Mouse (Mus musculus) c-Kit-negative CD71-positive TER-119-positive erythroid progenitor cells, embryonic 14.5 days (primary cell): ENCODE results near the gene Col4a2.

Experiments
- DNase-seq: peaks from one replicate; pipeline ENCODE4 v3.0.0-alpha.2; 2013; ENCODE audit warnings: low read depth, low spot score

The Col4a2 gene

DNA sequence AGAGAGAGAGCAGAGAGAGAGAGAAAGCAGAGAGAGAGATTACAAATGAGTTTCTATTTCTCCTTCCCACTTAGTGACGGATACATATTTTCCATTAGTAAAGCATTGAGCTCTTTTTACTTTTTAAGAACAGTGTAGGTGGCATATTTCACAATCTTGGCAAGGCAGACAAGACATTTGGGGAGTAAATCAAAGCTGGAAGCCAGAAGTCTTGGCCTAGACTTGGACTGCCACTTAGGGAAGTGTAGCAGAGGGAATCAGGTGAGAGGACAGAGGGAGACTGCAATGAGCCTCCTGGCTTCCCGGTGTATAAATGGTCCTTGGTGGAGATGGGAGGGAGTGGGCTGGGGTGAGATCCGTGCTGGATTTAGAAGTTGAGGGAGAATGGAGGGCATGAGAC is 70.3 kb downstream of the Col4a2 start:
- no peak for DNase-seq

DNA sequence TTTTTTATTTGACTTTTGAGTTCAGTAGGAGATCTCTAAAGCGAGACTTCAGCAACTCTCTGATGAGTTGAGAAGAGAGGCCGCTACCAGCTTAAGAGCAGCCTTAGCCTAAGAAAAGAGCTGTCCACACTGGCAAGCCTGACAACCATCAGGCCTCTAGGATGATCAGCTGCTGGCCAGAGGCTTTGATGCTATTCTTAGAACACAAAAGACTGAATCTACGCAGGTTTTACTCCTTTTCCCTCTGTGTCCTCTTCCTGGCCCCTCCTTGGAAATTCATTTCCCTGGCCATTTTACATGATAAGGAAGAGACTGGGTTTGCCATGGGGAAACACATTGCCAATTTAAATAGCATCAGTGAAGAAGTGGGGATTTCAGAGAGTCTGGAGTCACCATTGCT is 70.8 kb downstream of the Col4a2 start:
- DNase-seq: no peak

DNA sequence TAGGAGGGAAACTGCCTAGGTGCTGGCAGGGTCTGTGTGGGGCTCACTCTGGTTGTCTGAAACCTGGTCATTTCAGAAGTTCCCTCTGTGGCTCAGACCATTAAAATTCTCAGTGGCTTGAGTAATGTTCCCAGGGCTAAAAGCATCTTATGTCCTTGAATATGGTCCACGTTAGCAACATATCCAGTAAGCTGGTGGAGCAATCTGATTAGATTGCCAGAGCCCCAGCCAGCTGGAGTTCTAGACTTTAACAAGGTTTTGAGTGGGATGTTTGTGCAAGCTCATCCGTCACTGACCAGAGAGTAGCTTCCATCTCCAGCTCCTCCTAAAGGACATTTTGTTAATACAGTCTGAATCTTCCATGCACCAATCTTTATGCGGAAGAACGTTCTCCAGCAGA is 72.2 kb downstream of the Col4a2 start:
- DNase-seq: no peak

DNA sequence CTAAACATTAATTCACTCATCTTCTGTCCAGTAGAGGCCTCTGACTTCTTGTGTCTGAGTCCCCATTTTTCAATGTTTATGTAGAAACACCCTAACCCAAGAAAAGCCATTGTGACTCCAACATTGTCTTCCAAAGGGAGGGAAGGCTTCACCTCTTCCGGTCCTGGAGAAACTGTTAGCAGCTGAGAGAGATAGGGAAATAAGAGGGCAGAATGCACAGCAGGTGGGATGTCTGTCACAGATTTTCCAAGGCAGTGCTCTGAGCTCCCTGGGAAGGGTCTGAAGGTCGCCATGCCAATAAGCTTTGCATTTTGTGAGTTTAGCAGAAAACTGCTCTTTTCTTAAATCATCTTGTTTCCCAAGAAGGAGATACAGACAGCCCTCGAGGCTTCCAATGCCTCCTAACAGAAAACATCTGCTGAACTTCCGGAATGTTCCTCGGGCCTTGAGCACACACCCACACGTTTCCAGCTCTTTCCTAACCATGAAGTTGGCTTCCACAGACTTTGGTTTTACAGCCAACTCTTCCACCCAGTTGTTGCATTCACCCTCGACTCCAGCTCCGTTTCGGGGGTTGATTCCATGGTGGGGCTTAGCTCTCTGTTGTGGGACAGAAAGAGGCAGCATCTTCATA is 72.8 kb downstream of the Col4a2 start:
- no peak for DNase-seq

DNA sequence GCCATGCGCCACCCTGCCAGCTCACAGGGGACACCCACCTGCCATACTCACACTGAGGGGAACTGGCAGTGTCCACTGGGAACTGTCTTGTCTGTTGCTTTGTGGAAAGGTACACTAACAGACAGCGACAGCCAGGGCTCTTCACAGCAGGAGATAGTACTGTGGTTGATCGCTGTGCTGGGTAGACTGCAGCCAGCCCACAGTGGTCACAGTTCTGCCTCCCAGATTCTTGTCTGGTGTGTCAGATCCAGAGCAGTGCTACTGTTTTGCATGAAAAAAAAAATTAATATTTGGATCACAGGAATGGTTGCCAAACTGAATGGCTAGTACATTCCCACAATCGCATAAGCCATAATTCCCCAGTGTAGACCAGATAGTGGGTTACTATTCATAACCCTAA is 74.7 kb downstream of the Col4a2 start:
- DNase-seq: no peak

DNA sequence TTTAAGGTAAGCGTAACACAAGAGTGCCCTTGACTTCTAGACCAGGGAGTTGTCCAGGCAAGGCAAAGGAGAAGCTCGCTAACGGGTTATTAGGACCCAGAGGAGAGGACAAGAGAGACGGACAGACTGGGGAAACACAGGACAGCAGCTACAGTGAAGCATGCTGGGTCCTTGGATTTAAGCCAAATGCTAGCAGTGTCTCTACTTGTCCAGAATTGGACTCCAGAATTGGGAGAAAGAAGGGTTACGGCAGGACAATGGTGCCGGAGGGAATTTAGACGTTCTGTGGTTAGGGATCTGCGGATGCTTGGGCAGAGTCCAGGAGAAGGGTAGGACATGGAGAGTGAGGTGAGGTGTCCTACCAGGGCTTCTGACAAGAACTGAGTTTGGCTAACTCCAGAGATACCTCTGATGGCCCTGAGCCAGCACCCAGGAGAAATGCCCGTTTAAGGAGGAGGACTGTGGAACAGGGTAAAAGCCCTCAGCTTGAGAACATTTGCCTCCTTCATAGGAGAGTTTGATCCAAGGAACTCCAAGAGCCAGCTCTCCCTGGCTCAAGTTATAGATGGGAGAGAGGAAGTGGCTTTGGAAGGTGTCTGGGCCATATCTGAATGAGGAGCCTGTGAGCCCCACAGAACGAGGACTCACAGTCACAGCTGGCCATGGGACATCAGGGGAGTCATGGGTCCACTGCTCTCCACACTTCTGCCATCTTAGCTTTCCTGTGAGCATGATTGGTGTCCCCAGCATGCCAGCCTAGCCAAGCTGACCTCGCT is 76.9 kb downstream of the Col4a2 start:
- DNase-seq: no peak

DNA sequence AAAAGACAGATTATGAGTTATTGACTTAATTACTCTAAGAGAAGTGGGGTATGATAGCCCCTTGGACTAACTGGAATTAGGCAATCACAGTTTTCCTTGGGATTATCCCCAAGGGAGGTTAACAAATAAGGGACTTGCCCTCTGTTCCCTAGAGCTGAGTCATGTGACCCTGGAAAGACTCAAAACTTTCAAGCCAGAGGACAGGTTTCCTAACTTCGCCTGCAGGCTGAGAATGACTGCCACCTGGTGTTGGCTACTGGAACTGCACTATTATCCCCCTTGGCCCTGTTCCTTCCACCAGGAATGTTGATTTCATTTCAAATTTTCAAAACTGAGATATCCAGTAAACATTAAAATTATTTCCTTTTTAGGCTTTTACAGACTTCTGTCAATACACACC is 80.1 kb downstream of the Col4a2 start:
- DNase-seq: peak; percentile 11

DNA sequence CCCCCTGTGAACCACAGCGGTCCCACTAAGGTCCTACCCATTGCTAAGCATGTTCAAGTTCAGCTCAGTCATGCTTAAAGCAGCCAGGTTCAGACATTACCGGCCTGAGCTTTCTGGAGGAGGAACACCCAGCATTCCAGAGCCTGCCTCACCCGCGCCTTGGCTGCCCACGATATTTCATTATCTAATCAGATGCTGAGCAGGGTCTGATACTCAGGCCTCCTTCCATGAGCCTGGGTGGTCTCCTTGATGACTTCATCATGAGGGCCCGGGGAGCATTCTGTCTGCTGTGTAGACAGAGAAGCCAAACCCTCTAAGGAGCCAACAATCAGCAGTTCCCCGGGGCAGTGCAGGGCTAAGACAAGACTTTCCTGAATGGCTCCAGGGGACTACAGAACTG is 80.6 kb downstream of the Col4a2 start:
- DNase-seq: no peak

DNA sequence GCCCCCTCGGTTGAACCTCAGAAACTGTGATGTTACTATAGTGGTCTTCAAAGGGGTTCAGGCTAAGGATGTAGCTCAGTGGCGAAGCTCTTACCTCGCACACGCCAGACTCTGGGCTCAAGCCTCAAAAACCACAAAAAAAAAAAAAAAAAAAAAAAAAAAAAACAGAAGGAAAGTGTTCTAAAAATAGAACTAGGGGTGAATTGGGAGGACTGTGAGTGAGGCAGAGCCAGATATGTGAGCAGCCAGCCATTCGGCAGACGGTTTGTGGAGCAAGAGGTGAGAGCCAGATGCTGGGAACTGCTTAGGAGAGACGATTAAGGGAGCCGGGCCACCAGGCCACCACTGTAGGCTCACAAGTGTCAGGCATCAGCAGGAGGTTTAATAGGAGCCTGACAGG is 81.0 kb downstream of the Col4a2 start:
- DNase-seq: no peak

DNA sequence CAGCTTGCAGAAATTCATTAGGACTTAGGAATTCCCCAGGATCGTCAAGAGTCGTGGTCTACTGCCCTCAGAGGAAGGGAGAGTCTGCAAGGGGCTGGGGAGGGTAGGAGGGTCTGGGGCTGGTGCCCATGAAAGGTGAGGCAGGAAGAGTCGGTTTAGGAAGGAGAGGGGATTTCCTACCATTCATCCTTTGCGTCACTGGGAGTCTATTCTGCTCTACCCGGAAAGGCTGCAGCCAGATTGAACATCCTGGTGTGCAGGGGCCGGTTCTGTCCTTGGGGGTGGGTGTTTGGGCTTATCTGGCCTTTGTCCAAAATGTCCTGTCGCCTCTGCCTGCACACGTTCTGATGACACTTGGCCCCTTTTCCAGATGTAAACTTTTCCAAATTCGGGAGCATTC is 82.2 kb downstream of the Col4a2 start:
- no peak for DNase-seq

DNA sequence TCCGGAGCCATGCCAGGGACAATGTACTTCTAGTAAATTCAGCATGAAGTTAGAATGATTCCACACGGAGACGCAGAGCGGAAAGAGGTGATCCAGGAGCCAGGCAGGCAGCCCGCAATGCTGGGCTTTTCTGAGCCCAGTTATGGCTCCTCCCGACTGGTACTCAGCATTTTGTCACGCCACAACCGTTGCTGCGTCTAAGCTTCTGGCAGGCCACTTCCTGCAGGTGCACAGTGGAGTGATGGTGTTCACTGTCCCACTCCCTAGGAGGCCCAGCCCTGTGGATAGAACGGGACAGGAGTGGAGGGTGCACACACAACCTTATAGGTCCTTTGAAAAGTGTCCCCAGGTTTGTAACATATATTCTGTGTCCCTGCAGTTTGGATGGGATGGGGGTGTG is 83.0 kb downstream of the Col4a2 start:
- no peak for DNase-seq

DNA sequence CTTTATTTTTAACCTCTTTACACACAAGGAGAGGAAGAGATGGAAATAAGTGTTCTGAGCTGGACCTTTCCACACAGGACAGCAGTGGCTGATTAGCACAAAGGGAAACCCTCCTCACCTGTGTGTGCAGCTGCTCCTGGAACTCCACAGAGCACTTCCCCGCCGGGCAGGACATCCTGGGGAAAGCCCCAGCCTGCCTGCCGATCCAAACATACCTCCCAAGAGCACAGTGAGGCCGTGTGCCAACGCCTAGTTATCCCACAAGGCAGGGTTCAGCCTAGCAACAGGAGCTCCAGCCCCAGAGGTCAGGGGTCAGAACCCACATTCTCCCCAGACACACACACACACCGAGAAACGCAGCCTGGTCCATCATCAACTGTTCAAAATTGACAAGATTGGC is 83.5 kb downstream of the Col4a2 start:
- no peak for DNase-seq

DNA sequence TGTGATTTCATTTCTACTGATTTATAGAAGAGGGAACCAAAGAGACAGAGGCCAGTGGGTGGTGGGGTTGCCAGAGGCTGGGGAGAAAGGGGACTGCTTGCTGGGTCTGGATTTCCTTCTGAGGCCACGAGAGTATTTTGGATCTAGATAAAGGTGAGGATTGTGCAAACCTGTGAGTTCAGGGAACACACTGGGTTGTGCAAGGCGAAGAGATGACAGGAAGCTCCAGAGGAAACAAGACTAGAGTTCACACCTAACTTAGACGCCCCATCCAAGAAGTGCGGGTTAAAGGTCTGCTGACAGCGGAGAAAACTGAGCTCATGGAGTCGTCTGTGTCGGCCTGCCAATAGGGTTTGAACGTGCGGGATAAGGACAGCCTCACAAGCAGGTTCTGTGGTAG is 84.5 kb downstream of the Col4a2 start:
- no peak for DNase-seq

DNA sequence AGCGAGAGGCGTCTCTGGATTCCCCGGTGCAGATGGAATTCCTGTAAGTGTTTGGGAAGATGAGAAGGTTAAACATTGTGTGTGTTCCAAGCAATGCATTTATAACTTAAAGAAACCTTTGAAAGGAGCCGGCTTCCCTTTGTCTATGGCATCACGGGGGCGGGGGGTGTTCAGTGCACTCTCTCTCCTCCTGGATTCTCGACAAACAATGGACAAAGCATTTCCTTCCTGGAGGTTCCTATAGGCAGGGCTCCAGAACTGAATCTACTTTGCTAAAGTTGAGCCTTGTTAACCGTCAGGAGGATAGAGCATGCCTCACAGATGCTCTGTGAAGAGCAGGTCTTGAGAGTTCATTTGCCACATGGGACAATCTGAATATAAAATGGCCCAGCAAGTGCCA is 87.1 kb downstream of the Col4a2 start:
- no peak for DNase-seq

DNA sequence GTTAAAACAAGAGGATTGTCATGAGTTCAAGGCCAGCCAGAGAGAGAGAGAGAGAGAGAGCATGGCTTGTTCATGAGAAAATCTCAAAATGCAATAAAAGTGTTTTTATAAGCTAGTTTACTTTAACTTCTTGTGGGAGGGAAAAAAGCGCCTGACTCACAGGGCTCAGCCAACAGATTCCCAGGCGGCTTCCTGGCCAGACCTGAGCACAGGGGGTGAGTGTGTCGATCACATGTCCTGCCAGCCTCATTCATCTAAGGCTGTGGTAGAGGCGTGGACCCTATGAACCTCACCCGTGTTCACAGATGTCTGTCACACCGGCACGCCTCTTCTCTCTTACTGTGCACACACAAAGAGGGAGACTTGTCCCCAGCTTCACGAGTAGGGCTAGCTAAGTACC is 87.6 kb downstream of the Col4a2 start:
- DNase-seq: no peak

DNA sequence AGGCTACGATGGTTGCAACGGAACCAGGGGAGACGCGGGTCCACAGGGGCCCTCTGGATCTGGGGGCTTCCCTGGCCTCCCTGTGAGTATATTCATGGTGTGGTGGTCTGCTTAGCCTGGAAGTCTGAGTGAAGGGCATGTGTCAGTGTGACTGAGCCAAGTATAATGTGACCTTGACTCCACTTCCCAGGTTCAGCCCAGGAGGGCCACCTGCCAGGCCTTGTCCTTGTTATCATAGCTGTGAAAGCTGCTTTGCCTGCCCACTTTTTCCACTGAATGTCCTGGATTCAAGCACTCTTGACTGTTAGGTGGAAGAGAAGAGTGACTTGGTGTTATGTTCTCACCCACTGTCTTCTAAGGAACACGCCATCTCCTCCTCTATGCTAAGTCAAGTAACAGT is 88.6 kb downstream of the Col4a2 start:
- DNase-seq: no peak

DNA sequence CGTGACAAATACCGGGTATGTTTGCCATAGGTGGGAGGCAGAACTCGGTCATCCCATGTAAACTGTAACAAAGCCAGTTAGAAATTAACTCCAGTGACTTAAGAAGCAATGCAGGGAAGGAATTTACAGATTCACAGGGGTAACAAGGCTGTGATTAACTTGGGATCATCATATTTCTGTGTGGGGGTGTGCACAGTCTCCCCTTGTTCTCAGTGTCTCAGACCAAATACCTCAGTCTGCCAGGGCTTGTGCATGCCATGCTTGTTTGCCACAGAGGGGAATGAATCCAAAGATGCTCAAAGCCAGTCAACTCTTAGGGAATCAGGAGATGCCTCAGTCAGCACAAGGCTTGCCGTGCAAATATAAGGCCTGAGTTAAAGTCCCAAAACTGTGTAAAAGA is 89.6 kb downstream of the Col4a2 start:
- DNase-seq: no peak

DNA sequence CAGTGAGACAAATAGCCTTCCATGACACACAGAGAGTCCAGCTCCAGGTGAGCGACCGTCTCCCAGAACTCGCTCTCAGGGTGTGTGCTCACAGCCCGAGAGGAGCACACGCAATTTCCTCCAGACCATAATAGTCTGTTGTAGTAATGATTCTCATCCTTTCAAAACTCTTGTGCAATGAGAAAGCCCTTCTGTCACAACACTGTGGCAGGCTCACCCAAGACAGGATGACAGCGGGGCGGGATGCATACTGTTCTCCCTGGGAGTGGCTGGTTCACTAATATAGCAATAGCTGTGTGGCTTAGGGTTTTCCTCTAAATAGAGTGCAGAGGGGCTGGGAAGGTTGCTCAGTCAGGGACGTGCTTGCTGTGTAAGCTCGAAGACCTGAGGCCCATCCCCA is 91.2 kb downstream of the Col4a2 start:
- no peak for DNase-seq

DNA sequence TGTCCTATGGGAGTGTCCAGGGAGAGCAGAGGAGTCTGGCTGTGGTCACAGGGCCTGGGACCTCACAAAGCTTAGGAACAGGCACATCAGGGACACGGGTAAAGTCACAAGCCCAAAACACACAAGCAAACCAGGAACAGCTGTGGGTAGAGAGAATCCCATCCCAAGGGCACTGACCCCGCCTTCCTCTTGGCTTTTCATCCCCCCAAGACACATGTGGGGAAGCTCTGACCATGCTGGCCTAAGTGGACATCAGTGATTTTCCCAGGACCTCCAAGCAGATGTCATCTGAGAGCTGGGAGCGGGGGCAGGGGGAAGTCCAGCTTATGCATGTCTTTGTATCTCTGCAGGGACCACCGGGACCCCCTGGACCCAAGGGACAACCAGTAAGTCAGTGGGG is 92.0 kb downstream of the Col4a2 start:
- no peak for DNase-seq

DNA sequence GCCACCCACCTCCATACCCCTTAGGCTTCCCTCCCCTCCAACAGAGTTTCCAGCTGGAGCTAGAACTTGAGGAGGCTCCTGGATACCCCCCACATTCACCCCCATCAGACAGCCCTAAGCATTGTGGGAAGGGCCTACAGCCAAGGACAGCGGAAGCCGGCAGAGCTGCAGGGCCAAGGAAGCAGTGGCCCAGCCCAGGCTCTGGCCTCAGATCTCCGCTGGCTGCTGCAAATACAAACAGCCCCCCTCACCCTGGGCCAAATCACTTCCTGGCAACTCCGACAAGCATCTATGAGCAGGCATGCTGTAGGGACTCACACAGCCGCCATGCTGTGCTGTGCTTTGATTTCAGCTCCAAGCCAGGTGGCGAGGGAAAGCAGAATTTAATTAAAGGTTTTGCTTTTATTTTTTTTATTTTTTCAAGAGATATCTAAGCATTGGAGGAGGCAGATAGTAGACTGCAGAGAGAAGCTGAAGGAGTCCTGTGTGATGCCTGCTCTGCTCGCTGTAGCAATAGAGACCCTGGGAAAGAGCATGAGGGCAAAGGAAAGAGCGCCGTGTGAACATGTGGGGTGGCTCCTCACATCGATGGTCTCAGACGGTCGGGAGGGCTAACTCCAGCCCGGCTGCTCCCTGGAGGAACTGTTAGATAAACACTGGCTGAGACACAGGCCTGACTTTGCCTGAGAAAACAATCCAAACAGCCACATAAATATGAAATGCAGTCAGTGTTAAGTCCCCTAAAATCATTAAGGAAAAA is 93.3 kb downstream of the Col4a2 start:
- no peak for DNase-seq

DNA sequence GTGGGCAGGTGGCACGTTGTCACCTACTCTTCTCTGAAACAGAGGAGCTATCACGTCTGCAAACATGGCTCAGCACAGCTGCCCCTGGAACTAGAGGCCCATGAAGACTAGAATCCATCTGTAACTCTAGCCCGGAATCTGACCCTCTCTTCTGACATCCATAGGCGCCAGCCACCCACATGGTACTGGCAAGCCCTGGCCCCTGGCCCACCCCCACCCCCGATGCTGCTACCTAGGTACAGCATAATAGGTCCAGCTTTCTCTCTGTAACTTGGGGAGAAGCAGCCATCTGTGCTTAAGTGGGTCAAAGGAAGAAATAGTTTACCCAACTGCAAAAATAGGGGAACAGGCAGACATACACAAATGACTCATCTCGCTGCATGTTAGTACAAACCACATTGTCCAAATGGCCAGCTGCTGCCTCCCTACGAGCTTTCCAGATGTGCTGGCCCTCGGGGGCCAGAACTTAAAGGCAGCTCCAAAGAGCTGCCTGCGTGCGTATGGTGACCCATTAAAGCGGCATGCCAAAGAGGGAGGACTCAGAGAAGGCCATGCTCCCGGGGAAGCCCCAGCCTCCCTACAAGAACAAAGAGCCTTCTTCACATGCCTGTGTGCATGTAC is 99.0 kb downstream of the Col4a2 start:
- no peak for DNase-seq

DNA sequence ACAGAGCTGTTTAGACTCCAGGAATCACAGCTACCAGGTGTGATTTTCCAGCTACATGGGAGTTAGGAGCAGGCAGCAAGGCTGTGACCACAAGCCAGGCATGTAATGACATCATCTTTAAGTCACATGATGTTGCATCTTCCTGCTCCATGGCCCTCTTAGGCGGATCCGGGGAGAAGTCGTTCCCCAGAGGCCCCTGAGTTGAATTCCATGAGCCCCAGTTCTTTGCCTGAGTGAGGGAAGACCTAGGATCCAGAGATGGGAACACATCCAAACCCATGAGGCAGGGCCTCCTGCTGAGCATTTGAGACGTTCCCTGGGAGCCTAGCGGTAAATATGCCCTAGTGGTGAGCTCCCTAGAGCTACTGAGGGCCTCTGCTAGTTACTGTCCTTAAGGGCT is 99.8 kb downstream of the Col4a2 start:
- DNase-seq: no peak

DNA sequence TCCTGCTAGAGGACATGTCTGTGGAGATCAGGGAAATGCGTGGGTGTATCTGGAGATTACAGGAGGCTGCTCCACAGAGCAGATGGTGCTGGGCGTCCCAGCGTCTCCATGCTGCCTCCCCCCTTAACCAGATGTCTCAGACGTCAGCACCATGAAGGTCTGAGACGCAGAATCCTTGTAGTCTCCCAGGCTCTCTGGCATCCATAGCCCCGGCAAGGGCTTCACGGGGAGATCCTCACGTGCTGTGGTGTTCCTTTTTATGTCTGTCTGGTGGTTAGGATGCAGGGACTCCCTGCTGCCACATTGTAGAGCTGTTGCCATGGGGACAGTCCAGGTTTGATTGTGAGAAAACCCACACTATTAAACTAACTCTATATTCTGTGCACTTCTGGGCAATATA is 101.7 kb downstream of the Col4a2 start:
- DNase-seq: no peak
